Mouse (Mus musculus) stomach, embryonic 14.5 days (tissue): ENCODE data around the gene 5730480H06Rik. TPM values are rescaled to one million over a fixed set of nuclear protein-coding genes. Genes with fewer than 3 reads are reported as not detected.

Source experiments
- ATAC-seq: fragments of 200-750 bp; cut with Nextera tagmentation; 2 replicates; pipeline ENCODE4 v1.8.0; 2017; ENCODE audit warnings: low read depth, moderate TSS enrichment; ENCODE audit not compliant: insufficient number of reproducible peaks, insufficient read depth, low FRiP score
- H3K27ac ChIP-seq: fragments of 300-500 bp; sonication (generic); 2 replicates; pipeline ENCODE4 v1.5.1; 2014; ENCODE audit warnings: mild to moderate bottlenecking, low read length, moderate library complexity, mixed read lengths
- H3K27me3 ChIP-seq: fragments of 300-500 bp; sonication (generic); 2 replicates; pipeline ENCODE4 v1.6.1; 2014; ENCODE audit warnings: low read length, control low read depth, mixed read lengths; ENCODE audit not compliant: control insufficient read depth, insufficient read depth
- H3K36me3 ChIP-seq: fragments of 300-500 bp; sonication (generic); 2 replicates; pipeline ENCODE4 v1.6.1; 2014; ENCODE audit warnings: mild to moderate bottlenecking, control low read depth, low read length, moderate library complexity, mixed read lengths; ENCODE audit not compliant: control insufficient read depth, insufficient read depth
- H3K4me1 ChIP-seq: fragments of 300-500 bp; sonication (generic); 2 replicates; pipeline ENCODE4 v1.6.1; 2014; ENCODE audit warnings: low read length, control low read depth, mixed read lengths; ENCODE audit not compliant: control insufficient read depth, insufficient read depth
- H3K4me2 ChIP-seq: fragments of 300-500 bp; sonication (generic); replicated peaks from 2 replicates; pipeline ENCODE4 v1.6.1; 2014; ENCODE audit warnings: low read depth, low read length, control low read depth
- H3K4me3 ChIP-seq: fragments of 300-500 bp; sonication (generic); 2 replicates; pipeline ENCODE4 v1.5.1; 2014; ENCODE audit warnings: low read depth, low read length, control low read depth
- H3K9ac ChIP-seq: fragments of 300-500 bp; sonication (generic); replicated peaks from 2 replicates; pipeline ENCODE4 v1.6.1; 2014; ENCODE audit warnings: low read depth, mild to moderate bottlenecking, control low read depth, low read length, moderate library complexity, mixed read lengths
- H3K9me3 ChIP-seq: fragments of 300-500 bp; sonication (generic); 2 replicates; pipeline ENCODE4 v1.6.1; 2016; ENCODE audit warnings: low read depth, low read length, control low read depth; ENCODE audit not compliant: control insufficient read depth
- WGBS: fragments of 180-500 bp; shearing (Covaris S2); extraction: QIAGEN DNeasy Blood & Tissue Kit; methylation state at CpG from one replicate; pipeline ENCODE4 v1.1.7; 2014; 5-methylcytosine and 5-hydroxymethylcytosine counted together
- polyA plus RNA-seq: library from polyadenylated mRNA; unstranded; fragments of >200 nt; fragmentation: Nextera tagmentation; extraction: Ambion mirVana; gene quantifications from 2 replicates; pipeline ENCODE4 v1.2.1, GENCODE M21; 2014

Gene 5730480H06Rik
- polyA plus RNA-seq, result 25.8 and 28.9 TPM in 2 replicates

- H3K27ac ChIP-seq, result no peak within 1 kb of the TSS
- H3K9me3 ChIP-seq, result no peaks in the 10 kb centered on the region
- no peaks in the 10 kb centered on the region for H3K4me1 ChIP-seq
- H3K4me2 ChIP-seq, result no peak within 1 kb of the TSS
- H3K4me3 ChIP-seq, result no peak within 1 kb of the TSS
- ATAC-seq, result no peak
- 96% methylated on average over 8 of the region's 8 CpGs for WGBS
- H3K36me3 ChIP-seq, result no peaks in the 10 kb centered on the region
- no peaks in the 10 kb centered on the region for H3K27me3 ChIP-seq
- H3K9ac ChIP-seq, result no peak within 1 kb of the TSS
These were observed at the start of gene 5730480H06Rik for GRCm38 (mm10) chr5:48327652-48328051. TSS of gene 5730480H06Rik (plus strand) at chr5:48327952.

GRCm38 (mm10) chr5:48301186-48301585 is 26.6 kb upstream of the 5730480H06Rik start:
- WGBS, result 98% methylated on average over 3 of the region's 3 CpGs
- Histone ChIP-seq H3K4me1 (no peaks in the 10 kb centered on the region), H3K9ac (no peak overlapping the region), H3K9me3 (no peaks in the 10 kb centered on the region), H3K27me3 (no peaks in the 10 kb centered on the region), H3K4me3 (no peak overlapping the region), H3K27ac (no peak overlapping the region), H3K36me3 (no peaks in the 10 kb centered on the region; the same call in 1 of the 2 replicates), H3K4me2 (no peak overlapping the region)
- no peak for ATAC-seq

- Histone ChIP-seq H3K4me2 (no peak overlapping the region), H3K9me3 (no peaks in the 10 kb centered on the region), H3K9ac (no peak overlapping the region), H3K36me3 (no peaks in the 10 kb centered on the region), H3K4me1 (no peaks in the 10 kb centered on the region), H3K27me3 (no peaks in the 10 kb centered on the region), H3K4me3 (no peak overlapping the region), H3K27ac (no peak overlapping the region)
- 47% methylated on average over 6 of the region's 6 CpGs for WGBS
- ATAC-seq, result no peak
These were observed 12.6 kb upstream of the 5730480H06Rik start for GRCm38 (mm10) chr5:48315057-48315602.

DNA sequence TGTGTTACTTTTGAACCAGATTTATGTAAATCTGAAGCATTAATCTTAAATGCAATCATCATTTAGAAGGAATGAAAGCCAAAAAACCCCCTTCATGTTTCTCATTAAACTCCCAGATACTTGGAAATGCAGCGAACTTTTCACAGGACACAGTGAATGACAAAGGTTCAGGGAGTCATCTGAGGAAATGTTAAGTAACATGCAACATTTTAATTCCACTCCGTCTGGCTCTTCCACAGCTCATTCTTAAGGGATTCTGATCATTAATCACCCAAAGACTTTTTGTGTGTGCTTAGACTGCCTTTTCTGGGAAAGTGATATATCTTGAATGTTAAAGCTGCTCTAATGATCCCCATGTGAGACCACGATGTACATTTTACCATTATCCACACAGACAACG is 7.2 kb upstream of the 5730480H06Rik start:
- no peaks in the 10 kb centered on the region for H3K9me3 ChIP-seq

GRCm38 (mm10) chr5:48326221-48326620 is 1.5 kb upstream of the 5730480H06Rik start:
- H3K27me3 ChIP-seq, result no peaks in the 10 kb centered on the region
- no peaks in the 10 kb centered on the region for H3K36me3 ChIP-seq
- no peak overlapping the region for H3K27ac ChIP-seq
- no peak overlapping the region for H3K4me3 ChIP-seq
- no peaks in the 10 kb centered on the region for H3K4me1 ChIP-seq
- no peak overlapping the region for H3K9ac ChIP-seq
- no peak for ATAC-seq
- no peak overlapping the region for H3K4me2 ChIP-seq
- H3K9me3 ChIP-seq, result no peaks in the 10 kb centered on the region

More for the DNA sequence above, 7.2 kb upstream of the 5730480H06Rik start:
- 36% methylated on average over 4 of the region's 4 CpGs for WGBS
- Histone ChIP-seq H3K27ac (no peak overlapping the region), H3K4me1 (no peaks in the 10 kb centered on the region), H3K36me3 (no peaks in the 10 kb centered on the region), H3K9ac (no peak overlapping the region), H3K4me3 (no peak overlapping the region), H3K4me2 (no peak overlapping the region), H3K27me3 (no peaks in the 10 kb centered on the region)
- no peak for ATAC-seq

DNA sequence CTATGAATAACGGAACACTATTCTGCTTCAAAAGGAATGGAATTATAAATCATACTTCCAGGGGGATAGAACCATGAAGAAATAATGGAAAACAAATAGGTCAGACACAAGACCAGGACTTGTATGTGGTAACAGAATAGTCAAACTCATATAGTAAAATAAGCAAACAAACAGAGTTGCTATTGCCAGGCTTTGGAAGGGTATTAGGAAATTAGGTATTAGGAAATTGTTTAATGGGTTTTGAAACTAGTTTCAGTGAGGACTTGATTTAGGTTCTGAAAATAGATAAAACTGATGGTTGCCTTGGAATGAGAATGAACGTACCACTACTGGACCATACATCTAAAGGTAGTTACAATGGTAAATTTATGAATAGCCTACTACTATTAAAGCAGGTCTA is 2.0 kb downstream of the 5730480H06Rik start:
- H3K36me3 ChIP-seq, result no peaks in the 10 kb centered on the region
- no peak overlapping the region for H3K27ac ChIP-seq
- no peak for ATAC-seq
- no peak overlapping the region for H3K4me2 ChIP-seq
- H3K4me1 ChIP-seq, result no peaks in the 10 kb centered on the region
- no peak overlapping the region for H3K4me3 ChIP-seq
- H3K9me3 ChIP-seq, result no peaks in the 10 kb centered on the region
- 86% methylated on average over 2 of the region's 2 CpGs for WGBS
- no peaks in the 10 kb centered on the region for H3K27me3 ChIP-seq
- no peak overlapping the region for H3K9ac ChIP-seq

DNA sequence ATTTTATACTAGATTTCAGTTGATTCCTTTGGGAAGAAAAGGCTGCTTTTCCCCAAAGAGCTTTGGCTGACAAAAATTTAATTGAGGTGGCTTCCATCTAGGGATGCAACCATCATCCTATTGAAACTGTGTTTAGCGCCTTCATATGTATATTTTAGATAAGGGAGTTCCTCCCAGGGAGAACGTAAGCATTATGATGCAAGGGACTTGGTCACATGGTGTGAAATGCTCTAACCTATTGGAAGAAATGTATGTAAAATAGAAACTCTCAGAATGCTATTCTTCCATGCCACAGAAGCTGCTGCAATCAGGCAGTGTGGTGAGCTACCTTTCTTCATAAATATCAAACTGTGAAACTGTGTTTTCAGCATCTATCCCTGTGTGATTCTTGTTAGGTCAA is 3.1 kb downstream of the 5730480H06Rik start:
- no peak for ATAC-seq
- H3K9ac ChIP-seq, result no peak overlapping the region
- 77% methylated on average over 2 of the region's 2 CpGs for WGBS

DNA sequence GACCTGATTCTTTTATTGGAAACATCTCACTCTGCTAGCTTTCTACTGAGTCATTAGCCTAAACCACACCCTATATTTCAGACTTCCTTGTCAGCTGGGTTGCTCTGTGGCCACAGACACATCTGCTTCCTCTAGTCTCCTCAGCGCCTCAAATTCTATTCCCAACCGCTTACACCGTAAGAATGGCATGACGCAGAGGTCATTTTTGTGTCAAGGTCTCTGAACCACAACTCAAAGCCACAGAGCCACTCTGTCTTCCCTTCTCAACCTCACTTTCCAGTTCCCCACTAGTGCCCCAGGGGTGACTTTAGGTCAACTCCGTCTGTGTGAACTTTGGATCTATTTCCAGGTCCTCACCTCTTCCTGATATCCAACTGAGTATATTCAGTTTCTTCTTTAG is 3.7 kb downstream of the 5730480H06Rik start:
- no peak for ATAC-seq

More for the DNA sequence above, 3.1 kb downstream of the 5730480H06Rik start:
- Histone ChIP-seq H3K4me3 (no peak overlapping the region), H3K27ac (no peak overlapping the region), H3K4me2 (no peak overlapping the region), H3K27me3 (no peaks in the 10 kb centered on the region), H3K4me1 (no peaks in the 10 kb centered on the region), H3K36me3 (no peaks in the 10 kb centered on the region), H3K9me3 (no peaks in the 10 kb centered on the region)

GRCm38 (mm10) chr5:48333407-48333806 is 5.7 kb downstream of the 5730480H06Rik start:
- Histone ChIP-seq H3K4me1 (no peaks in the 10 kb centered on the region), H3K27me3 (no peaks in the 10 kb centered on the region), H3K4me3 (no peak overlapping the region), H3K9me3 (no peaks in the 10 kb centered on the region), H3K9ac (no peak overlapping the region), H3K36me3 (no peaks in the 10 kb centered on the region), H3K4me2 (no peak overlapping the region), H3K27ac (no peak overlapping the region)
- 77% methylated on average over 3 of the region's 3 CpGs for WGBS
- no peak for ATAC-seq

More for the DNA sequence above, 3.7 kb downstream of the 5730480H06Rik start:
- Histone ChIP-seq H3K4me1 (no peaks in the 10 kb centered on the region), H3K27ac (no peak overlapping the region), H3K4me3 (no peak overlapping the region), H3K27me3 (no peaks in the 10 kb centered on the region), H3K9ac (no peak overlapping the region), H3K36me3 (no peaks in the 10 kb centered on the region), H3K4me2 (no peak overlapping the region), H3K9me3 (no peaks in the 10 kb centered on the region)
- 55% methylated on average over 5 of the region's 5 CpGs for WGBS
